Mouse (Mus musculus) T-cell, adult 66 days (primary cell): ENCODE data around the gene Gm21958. TPM values are rescaled to one million over a fixed set of nuclear protein-coding genes. Genes with fewer than 3 reads are reported as not detected.

ENCODE experiments used
- total RNA-seq, 2 experiments: library from RNA; stranded (reverse); gene quantifications; 3 replicates in 1 of 2; 4 replicates in 1 of 2; pipeline ENCODE4 v1.2.4; 2023

Gm21958 gene
- total RNA-seq: not detected

DNA sequence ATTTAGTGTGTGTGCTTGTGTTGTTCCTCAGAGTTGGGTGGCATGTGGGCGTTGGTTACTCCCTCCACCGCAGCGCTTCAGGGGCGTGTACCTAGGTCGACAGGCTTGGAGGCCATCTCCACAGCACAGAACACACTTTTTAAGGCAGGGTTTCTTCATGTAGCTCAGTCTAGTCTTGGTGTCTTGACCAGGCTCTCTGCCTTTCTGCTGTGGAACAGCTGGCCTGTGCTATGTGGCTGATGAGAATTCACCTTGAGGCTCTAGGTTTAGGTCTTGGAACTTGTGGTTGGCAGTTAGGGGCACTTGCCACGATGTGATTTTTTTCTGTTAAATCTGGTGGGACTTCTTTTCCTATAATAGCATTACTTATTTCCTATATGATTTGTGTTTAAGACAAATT, at the start of gene Gm21958:
Gm21958 (minus strand) TSS at position 101 of the 400 bp plus-strand sequence.

DNA sequence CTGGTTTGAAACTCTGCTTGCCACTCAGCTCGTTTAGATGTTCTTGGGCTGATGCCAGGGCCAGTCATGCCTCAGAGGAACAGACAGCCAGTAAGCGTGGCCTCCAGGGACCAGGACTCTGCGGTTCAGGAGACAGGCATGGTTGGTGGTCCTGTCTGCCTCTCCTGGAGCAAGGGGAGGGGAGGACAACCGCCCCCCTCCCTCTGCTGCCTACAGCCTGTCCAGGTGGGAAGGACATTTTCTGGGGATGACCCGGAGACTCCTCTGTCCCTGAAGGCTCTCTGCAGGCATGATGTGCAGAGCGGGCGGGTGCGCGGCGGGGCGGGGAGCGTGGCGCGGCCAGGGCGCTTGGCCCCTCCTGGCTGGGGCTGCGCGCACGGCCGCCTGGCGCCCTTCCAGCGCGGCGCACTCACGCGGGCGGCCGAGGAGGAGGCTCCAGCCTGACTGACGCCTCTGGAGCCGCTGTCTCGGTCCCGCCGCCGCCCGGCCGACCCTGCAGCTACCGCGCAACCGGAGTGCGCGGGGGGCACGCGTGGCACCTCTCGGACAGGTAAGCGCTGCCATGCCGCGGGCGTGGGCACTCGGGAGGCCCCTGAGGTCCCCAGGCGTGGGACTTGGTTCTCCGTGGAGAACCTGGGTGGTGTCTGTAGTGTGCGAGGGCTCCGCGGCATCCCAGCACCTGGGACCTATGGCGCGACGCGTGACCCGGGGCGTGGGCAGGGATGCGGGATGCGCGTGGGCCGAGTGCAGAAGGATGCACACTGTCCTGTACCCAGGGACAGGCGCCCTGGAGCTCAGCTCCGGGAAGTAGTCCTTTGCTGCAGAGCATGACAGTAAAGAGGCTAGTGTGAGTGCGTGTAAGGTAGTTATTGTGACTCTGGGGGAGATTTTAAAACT, 41.2 kb upstream of the Gm21958 start, which contains the start of gene Smad9:
Smad9 (plus strand) TSS at position 438 of the 897 bp plus-strand sequence.

DNA sequence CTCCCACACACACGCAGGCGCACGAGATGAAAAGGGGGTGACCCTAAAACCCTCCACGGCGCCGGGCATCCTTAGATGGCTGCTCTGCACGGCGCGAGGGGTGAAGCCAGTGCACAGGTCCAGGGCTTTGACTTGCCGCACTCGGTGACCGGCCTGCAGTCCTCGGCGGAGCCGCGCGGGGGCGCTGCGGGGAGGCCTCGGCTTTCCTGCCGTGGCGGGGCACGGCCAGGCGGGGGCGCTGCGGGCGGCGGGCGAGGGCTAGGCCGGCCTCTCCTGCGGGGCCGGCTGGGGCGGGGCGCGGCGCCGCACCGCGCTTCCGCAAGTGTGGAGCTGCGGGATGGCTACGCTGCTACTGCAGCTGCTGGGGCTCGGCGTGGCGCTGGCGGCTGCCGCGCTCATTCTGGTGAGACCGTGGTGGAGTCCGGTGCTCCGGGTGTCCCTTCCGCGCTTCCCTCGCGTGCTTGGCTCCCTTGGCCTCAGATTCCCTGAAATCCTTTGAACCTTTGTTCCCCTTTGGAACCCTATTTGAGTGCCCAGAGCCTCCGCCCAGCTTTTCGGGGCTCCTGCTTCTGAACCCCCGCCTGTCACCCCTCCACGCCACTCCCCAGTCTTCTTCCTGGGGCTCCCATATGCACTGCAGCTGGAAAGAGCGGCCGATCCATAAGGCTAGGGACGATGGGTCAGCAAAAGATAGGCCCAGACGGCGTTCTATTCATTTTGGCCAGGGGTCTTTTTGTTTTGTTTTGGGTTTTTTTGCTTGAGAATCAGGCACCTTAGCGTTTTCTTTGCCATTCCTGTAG, 21.3 kb upstream of the Gm21958 start, which contains the start of the genes Exosc8 and Alg5:
Exosc8 (minus strand) TSS at position 147 of the 800 bp plus-strand sequence.
Alg5 (plus strand) TSS at position 293 of the 800 bp plus-strand sequence.

DNA sequence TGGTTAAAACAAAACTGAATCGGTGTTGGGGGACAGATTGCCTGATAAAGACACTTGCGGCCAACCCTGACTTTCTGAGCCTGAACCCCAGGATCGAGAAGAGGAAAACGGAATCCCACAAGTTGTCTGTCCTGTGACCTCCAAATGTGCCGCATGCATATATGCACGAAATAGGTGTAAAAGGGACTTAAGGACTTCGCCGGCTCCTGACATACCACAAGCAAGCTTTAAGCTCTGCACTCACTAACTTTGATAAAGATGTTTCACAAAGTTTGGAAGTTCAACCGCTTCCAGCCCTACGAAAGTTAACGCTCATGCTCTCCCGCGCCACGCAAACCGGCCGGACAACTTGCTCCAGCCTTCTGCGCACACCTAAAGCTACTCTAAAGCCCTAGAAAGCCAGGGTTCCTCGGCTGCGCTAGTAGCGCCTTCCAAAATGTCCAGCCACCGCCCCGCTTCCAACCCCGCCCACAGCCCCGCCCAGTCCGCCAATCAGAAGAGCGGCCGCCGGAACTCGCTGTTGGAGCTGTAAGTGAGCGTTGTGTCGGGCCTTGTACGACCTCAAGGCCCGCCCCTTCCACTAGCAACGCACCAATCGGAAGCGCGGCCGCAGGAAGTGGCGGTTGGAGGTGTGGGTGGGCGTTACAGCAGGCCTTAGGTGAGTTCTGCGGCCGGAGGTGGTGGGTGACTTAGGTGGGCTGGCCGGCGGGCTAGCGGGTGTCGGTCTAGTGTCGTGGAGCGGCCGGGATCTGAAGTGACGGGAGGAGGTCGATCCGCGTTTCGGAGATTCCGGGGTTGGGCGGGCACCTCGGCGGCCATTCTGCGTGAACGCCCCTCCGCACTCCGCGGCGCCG, 21.7 kb downstream of the Gm21958 start, which contains the start of gene Supt20:
Supt20 (plus strand) TSS at position 606 of the 854 bp plus-strand sequence.

Other genes with a start within 250 kb of the Gm21958 start
- 100 to 1,000 TPM; 148 to 155 TPM for gene Supt20, start 21.5 kb downstream of the Gm21958 start, total RNA-seq
- gene Exosc8, start 21.0 kb upstream of the Gm21958 start, total RNA-seq: 100 to 1,000 TPM; 118 to 130 TPM
- 10 to 100 TPM; 29.4 to 30.9 TPM for gene Alg5, start 21.2 kb upstream of the Gm21958 start, total RNA-seq
- not detected for gene Smad9, start 41.2 kb upstream of the Gm21958 start, total RNA-seq
- 10 to 100 TPM; 32.3 to 36.7 TPM for gene Rfxap, start 93.4 kb upstream of the Gm21958 start, total RNA-seq
- gene Sertm1, start 201.5 kb upstream of the Gm21958 start, total RNA-seq: not detected